Mouse (Mus musculus): ENCODE measurements at regions not wholly inside any gene's neighbourhood (a gene's known extent, or its start where the extent isn't known, plus 50 kb on each side); places are given as distances from the start of the nearest gene placed in this dataset.

GRCm38 (mm10) chr12:55939281-55940142 lies 103.4 kb downstream of the Brms1l start:
- DNase-seq (ENCODE audit: low spot score in 2 of 2) = peak; percentile 38 to 52

GRCm38 (mm10) chr12:55934172-55934571 lies 98.0 kb downstream of the Brms1l start:
- DNase-seq (ENCODE audit: low spot score in 2 of 2) = no peak
- intact Hi-C loops (cut with DNase I) = no loop called here

More at GRCm38 (mm10) chr12:55939281-55940142, 103.4 kb downstream of the Brms1l start:
- intact Hi-C loops (cut with DNase I) = no loop called here

- intact Hi-C loops (cut with DNase I) = no loop called here
Observed at GRCm38 (mm10) chr12:55933417-55933816, 97.3 kb downstream of the Brms1l start.

GRCm38 (mm10) chr12:55930468-55930867 lies 94.3 kb downstream of the Brms1l start:
- no peak for DNase-seq (ENCODE audit: low spot score in 2 of 2)
- intact Hi-C loops (cut with DNase I) = no loop called here

More at GRCm38 (mm10) chr12:55933417-55933816, 97.3 kb downstream of the Brms1l start:
- DNase-seq (ENCODE audit: low spot score in 2 of 2) = no peak

- DNase-seq (ENCODE audit: low spot score in 2 of 2) = no peak
- intact Hi-C loops (cut with DNase I) = no loop called here
Observed at GRCm38 (mm10) chr12:55926974-55927321, 90.8 kb downstream of the Brms1l start.

GRCm38 (mm10) chr12:55926276-55926973 lies 90.3 kb downstream of the Brms1l start:
- DNase-seq (ENCODE audit: low spot score in 2 of 2) = no peak
- intact Hi-C loops (cut with DNase I) = no loop called here
